Mouse (Mus musculus): ENCODE results near the gene Samhd1. TPM values are rescaled to one million over a fixed set of nuclear protein-coding genes. Genes with fewer than 3 reads are reported as not detected.

The Samhd1 gene
- total RNA-seq, 1 experiment from 2014 or later: 134 TPM

DNA sequence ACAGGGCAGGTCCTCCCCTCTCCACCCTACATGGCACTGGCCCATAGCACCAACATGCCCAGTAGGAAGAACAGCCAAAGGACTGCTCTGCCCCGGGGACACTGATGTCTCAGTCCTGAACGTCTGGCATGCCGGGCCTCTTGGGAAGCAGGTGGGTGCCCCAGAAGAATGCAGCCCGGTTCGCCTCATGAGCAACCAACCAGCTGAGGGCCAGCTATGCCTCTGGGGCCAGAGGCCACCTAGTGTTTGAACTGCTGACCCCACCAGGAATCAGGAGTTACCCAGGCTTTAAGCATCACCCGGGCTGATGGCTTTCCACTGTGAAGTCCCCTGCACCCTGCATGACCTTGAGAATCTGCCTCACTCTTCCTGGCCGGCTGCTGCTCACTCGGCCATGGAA, 82.6 kb downstream of the Samhd1 start:
- ATAC-seq (replicated peaks in 1 of 2; ENCODE audit: insufficient read depth in 1 of 2, low FRiP score in 2 of 2, low TSS enrichment in 1 of 2, low read depth in 1 of 2, poor library complexity in 2 of 2, severe bottlenecking in 2 of 2): no peak

GRCm38 (mm10) chr2:157049831-157050243, 85.2 kb downstream of the Samhd1 start:
- no peak for ATAC-seq (replicated peaks in 1 of 2; ENCODE audit: insufficient read depth in 1 of 2, low FRiP score in 2 of 2, low TSS enrichment in 1 of 2, low read depth in 1 of 2, poor library complexity in 2 of 2, severe bottlenecking in 2 of 2)

GRCm38 (mm10) chr2:157048395-157049181, 86.5 kb downstream of the Samhd1 start:
- ATAC-seq (replicated peaks in 1 of 2; ENCODE audit: insufficient read depth in 1 of 2, low FRiP score in 2 of 2, low TSS enrichment in 1 of 2, low read depth in 1 of 2, poor library complexity in 2 of 2, severe bottlenecking in 2 of 2): 0 out of 4 replicates have a peak, but pooled peaks have one; percentile 12 to 19

Other genes starting within 250 kb of the Samhd1 start
- gene Sla2, start 248.1 kb downstream of the Samhd1 start, total RNA-seq (2017): 9.8 and 11.2 TPM in 2 replicates
- gene Ndrg3, start 143.2 kb downstream of the Samhd1 start, total RNA-seq (2017): 33.1 and 35.7 TPM in 2 replicates
- gene Dsn1, start 128.1 kb downstream of the Samhd1 start, total RNA-seq (2017): 38.5 and 53.8 TPM in 2 replicates
- gene Soga1, start 56.0 kb downstream of the Samhd1 start, total RNA-seq (2017): 7.4 and 10.0 TPM in 2 replicates
- gene Tldc2, start 48.2 kb downstream of the Samhd1 start, total RNA-seq (2017): not detected in 2 replicates
- 89.2 and 101 TPM in 2 replicates for gene Rbl1, start 69.3 kb upstream of the Samhd1 start, total RNA-seq (2017)
- 143 and 149 TPM in 2 replicates for gene Rpn2, start 143.8 kb upstream of the Samhd1 start, total RNA-seq (2017)
- gene Mroh8, start 144.3 kb upstream of the Samhd1 start, total RNA-seq (2017): 0.15 TPM in 1 of 2 replicates, not detected in the other
- not detected in 2 replicates for gene Ghrh, start 212.2 kb upstream of the Samhd1 start, total RNA-seq (2017)
- 10.8 and 11.9 TPM in 2 replicates for gene Manbal, start 232.3 kb upstream of the Samhd1 start, total RNA-seq (2017)

Measured in hematopoietic stem cell, adult 5-6 weeks (primary cell).